Mouse (Mus musculus): Measurements from ENCODE around the gene Gm17617. TPM values are rescaled to one million over a fixed set of nuclear protein-coding genes. Genes with fewer than 3 reads are reported as not detected.
A peak's percentile ranks its signal among the peaks of the same experiment; 100 is the strongest.

Gm17617 gene
- total RNA-seq (2021), result not detected
- long read RNA-seq, result 0 reads

- DNase-seq (ENCODE audit: low spot score in 2 of 2), result no peak
These were observed at the start of gene Gm17617 for GRCm38 (mm10) chr13:55133448-55133847. Gm17617 (minus strand) TSS chr13:55133548.

GRCm38 (mm10) chr13:55182173-55182894, 49.0 kb upstream of the Gm17617 start:
- DNase-seq (ENCODE audit: low spot score in 2 of 2), result peak; percentile 57 to 67

GRCm38 (mm10) chr13:55181786-55182172, 48.4 kb upstream of the Gm17617 start:
- no peak for DNase-seq (ENCODE audit: low spot score in 2 of 2)

GRCm38 (mm10) chr13:55179591-55179990, 46.2 kb upstream of the Gm17617 start:
- no peak for DNase-seq (ENCODE audit: low spot score in 2 of 2)

GRCm38 (mm10) chr13:55178556-55178955, 45.2 kb upstream of the Gm17617 start:
- peak; percentile 83 to 85 for DNase-seq (ENCODE audit: low spot score in 2 of 2)

- no peak for DNase-seq (ENCODE audit: low spot score in 2 of 2)
These were observed 44.7 kb upstream of the Gm17617 start for GRCm38 (mm10) chr13:55177903-55178496.

GRCm38 (mm10) chr13:55176265-55176664, 42.9 kb upstream of the Gm17617 start:
- no peak for DNase-seq (ENCODE audit: low spot score in 2 of 2)

- DNase-seq (ENCODE audit: low spot score in 2 of 2), result no peak
These were observed 41.0 kb upstream of the Gm17617 start for GRCm38 (mm10) chr13:55174347-55174746.

GRCm38 (mm10) chr13:55172336-55172770, 39.0 kb upstream of the Gm17617 start:
- DNase-seq (ENCODE audit: low spot score in 2 of 2), result no peak

GRCm38 (mm10) chr13:55171517-55172335, 38.4 kb upstream of the Gm17617 start:
- peak; percentile 72 for DNase-seq (ENCODE audit: low spot score in 2 of 2)

- DNase-seq (ENCODE audit: low spot score in 2 of 2), result peak; percentile 59 to 68
These were observed 35.6 kb upstream of the Gm17617 start for GRCm38 (mm10) chr13:55168958-55169369.

- no peak for DNase-seq (ENCODE audit: low spot score in 2 of 2)
These were observed 34.9 kb upstream of the Gm17617 start for GRCm38 (mm10) chr13:55168255-55168654.

- no peak for DNase-seq (ENCODE audit: low spot score in 2 of 2)
These were observed 34.5 kb upstream of the Gm17617 start for GRCm38 (mm10) chr13:55167798-55168197.

- DNase-seq (ENCODE audit: low spot score in 2 of 2), result no peak
These were observed 33.7 kb upstream of the Gm17617 start for GRCm38 (mm10) chr13:55166806-55167725.

GRCm38 (mm10) chr13:55165831-55166339, 32.5 kb upstream of the Gm17617 start:
- no peak for DNase-seq (ENCODE audit: low spot score in 2 of 2)

- no peak for DNase-seq (ENCODE audit: low spot score in 2 of 2)
These were observed 30.2 kb upstream of the Gm17617 start for GRCm38 (mm10) chr13:55163553-55163952.

GRCm38 (mm10) chr13:55162365-55162764, 29.0 kb upstream of the Gm17617 start:
- DNase-seq (ENCODE audit: low spot score in 2 of 2), result no peak

- DNase-seq (ENCODE audit: low spot score in 2 of 2), result no peak
These were observed 20.6 kb upstream of the Gm17617 start for GRCm38 (mm10) chr13:55153951-55154350.

- no peak for DNase-seq (ENCODE audit: low spot score in 2 of 2)
These were observed 19.5 kb upstream of the Gm17617 start, which contains the start of gene Fgfr4 for GRCm38 (mm10) chr13:55152621-55153415. Fgfr4 (plus strand) TSS chr13:55152640.

GRCm38 (mm10) chr13:55140271-55140670, 6.9 kb upstream of the Gm17617 start:
- DNase-seq (ENCODE audit: low spot score in 2 of 2), result no peak

Data from layer of hippocampus, postnatal 10 days (tissue).